Comparison of ENCODE assay signal across 8 mouse cellular contexts in genomic region chr12:33220509-33221051, GRCm38 (mm10).
A peak's percentile ranks its signal among the peaks of the same experiment; 100 is the strongest.
DNase-seq lines count a peak whose midpoint lies in the region; TF ChIP-seq lines count a peak whose summit lies in the region.

No protein-coding gene starts in this region.

- TF ChIP-seq POLR2A in heart, adult 2 months (IDR thresholded peaks at IDR 0.05; ENCODE audit: insufficient read depth, low read depth, low read length), result no peak

- DNase-seq in brain, adult 2 months (ENCODE audit: low read depth, low spot score), result peak; percentile 92
- peak; percentile 31 to 34 for DNase-seq in heart, adult 2 months
- peak; percentile 80 for DNase-seq in large intestine, adult 2 months (ENCODE audit: low read depth, low spot score)
- DNase-seq in lung, postnatal 10 days, result peak; percentile 53
- peak; percentile 31 for DNase-seq in skeletal muscle tissue, adult 2 months (ENCODE audit: low read depth, low spot score)
- no peak for DNase-seq in urinary bladder, adult 18-20 months (ENCODE audit: low spot score in 2 of 2)
- no peak for DNase-seq in adrenal gland, adult (ENCODE audit: inconsistent age in 2 of 2, low spot score in 1 of 2)

- peaks cover 14% of the 10 kb centered on the region; the same call in 1 of the 2 replicates for H3K27me3 ChIP-seq in E14TG2a.4 (ENCODE audit: insufficient read depth, low read length)
- no peaks in the 10 kb centered on the region for H3K27me3 ChIP-seq in heart, adult 2 months (ENCODE audit: control insufficient read depth, insufficient read depth, low read length)

- TF ChIP-seq CTCF in E14TG2a.4 (conservative IDR thresholded peaks at IDR 0.05; ENCODE audit: low read length), result no peak
- TF ChIP-seq CTCF in heart, adult 2 months (IDR thresholded peaks at IDR 0.05), result no peak

- H3K36me3 ChIP-seq in E14TG2a.4 (ENCODE audit: insufficient read depth, low read length), result no peaks in the 10 kb centered on the region
- no peaks in the 10 kb centered on the region for H3K36me3 ChIP-seq in heart, adult 2 months (ENCODE audit: control insufficient read depth, insufficient read depth, low read length)

- no peaks in the 10 kb centered on the region for H3K9me3 ChIP-seq in E14TG2a.4 (ENCODE audit: low read length)

- WGBS in heart, adult 2 months, result 23% methylated on average over 11 of the region's 11 CpGs
- WGBS in large intestine, adult 2 months, result 27% methylated on average over 11 of the region's 11 CpGs

- intact Hi-C loops in heart, adult 2 months (cut with DNase I), result no loop called here

- H3K27ac ChIP-seq in heart, adult 2 months, result no peak overlapping the region

- 0 out of 2 replicates have a peak, but pooled peaks have one; percentile 35 for TF ChIP-seq EP300 in heart, adult 2 months (IDR thresholded peaks at IDR 0.05; ENCODE audit: insufficient read depth, low read depth, low read length)

- 0 out of 2 replicates have a peak overlapping the region, but pooled peaks have one; percentile 7 for H3K4me3 ChIP-seq in E14TG2a.4 (replicated peaks; ENCODE audit: low read length)
- no peak overlapping the region for H3K4me3 ChIP-seq in heart, adult 2 months

- no peak overlapping the region for H3K9ac ChIP-seq in heart, adult 2 months (ENCODE audit: low read depth, low read length)

- H3K4me1 ChIP-seq in E14TG2a.4 (replicated peaks; ENCODE audit: low read depth, low read length), result peaks cover 57% of the 10 kb centered on the region
- H3K4me1 ChIP-seq in heart, adult 2 months (ENCODE audit: control insufficient read depth, insufficient read depth, low read length), result peaks cover 10% of the 10 kb centered on the region

- H3K79me2 ChIP-seq in heart, adult 2 months (replicated peaks; ENCODE audit: control insufficient read depth, insufficient read depth, low read length), result no peaks in the 10 kb centered on the region

Comparison
In these comparisons a context has a peak if more than half of its experiments do, and no peak if none do; other contexts are left out.
1. DNase-seq: peak in brain, adult 2 months (single experiment), heart, adult 2 months (2 of 2), large intestine, adult 2 months (single experiment), lung, postnatal 10 days (single experiment) and skeletal muscle tissue, adult 2 months (single experiment); none in urinary bladder, adult 18-20 months (0 of 2) and adrenal gland, adult (0 of 2).